26 mouse cellular contexts compared by ENCODE assay signal in the genomic region with DNA sequence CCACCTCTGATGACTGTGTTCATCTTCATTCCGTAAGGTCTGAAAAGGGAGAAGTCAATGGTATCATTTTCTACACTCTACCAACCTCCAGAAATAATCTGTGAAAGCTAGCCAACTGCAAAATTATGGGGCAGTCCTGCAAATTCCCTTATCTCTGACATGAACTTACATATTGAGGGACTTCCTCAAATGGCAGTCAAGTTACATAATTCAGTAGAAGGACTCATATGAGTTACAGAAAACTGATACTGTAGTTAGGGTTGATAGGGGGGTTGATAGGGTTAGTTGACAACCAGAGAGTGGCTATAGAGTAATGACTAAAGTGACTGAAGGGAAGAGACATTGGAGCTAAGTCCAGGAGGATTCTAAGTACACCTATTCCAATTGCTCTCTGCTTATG. TPM values are rescaled to one million over a fixed set of nuclear protein-coding genes. Genes with fewer than 3 reads are reported as not detected.
DNase-seq lines count a peak whose midpoint lies in the region; ATAC-seq and TF ChIP-seq lines count a peak whose summit lies in the region.
"Had no signal": no experiment of that assay in that cellular context is flagged by ENCODE, and none has a peak within 500 bp of the region (broad histone marks: within the 10 kb centered on the region; RNA-seq: fewer than 3 reads in every experiment).

No protein-coding gene starts in this region.

- no peak overlapping the region for H3K4me2 ChIP-seq in liver, postnatal 0 days (ENCODE audit: low read depth, low read length)
- no peak overlapping the region for H3K4me2 ChIP-seq in liver, embryonic 11.5 days
- H3K4me2 ChIP-seq: embryonic facial prominence, embryonic 15.5 days; heart, embryonic 11.5 days; heart, embryonic 15.5 days; hindbrain, embryonic 15.5 days had no signal

- H3K9me3 ChIP-seq in liver, postnatal 0 days (ENCODE audit: low read length): no peaks in the 10 kb centered on the region
- H3K9me3 ChIP-seq in liver, embryonic 11.5 days (ENCODE audit: control insufficient read depth, low read length): no peaks in the 10 kb centered on the region
- H3K9me3 ChIP-seq: embryonic facial prominence, embryonic 15.5 days; forebrain, embryonic 10.5 days; heart, embryonic 15.5 days; hindbrain, embryonic 15.5 days had no signal

- DNase-seq in liver, postnatal 0 days: no peak
- DNase-seq in liver, embryonic 11.5 days (ENCODE audit: low spot score): no peak
- DNase-seq in left cerebral cortex, adult 8-10 months (ENCODE audit: low spot score in 2 of 2): no peak
- DNase-seq in left cerebral cortex, adult 9 months (ENCODE audit: low spot score in 2 of 2): no peak
- DNase-seq in adrenal gland, postnatal 36 days: no peak
- DNase-seq in cerebellum, adult 11 months: no peak
- DNase-seq: adrenal gland, postnatal 10 days; cerebellum, adult 2 months; cerebellum, postnatal 10 days; embryo, embryonic 11 days; gastrocnemius, adult 2 months; gastrocnemius, postnatal 36 days; heart, adult 2 months; heart, postnatal 14 days had no signal

- H3K27me3 ChIP-seq in liver, postnatal 0 days (ENCODE audit: insufficient read depth, low read length): no peaks in the 10 kb centered on the region
- H3K27me3 ChIP-seq in liver, embryonic 11.5 days (replicated peaks; ENCODE audit: control insufficient read depth, insufficient read depth, low read length): no peaks in the 10 kb centered on the region
- H3K27me3 ChIP-seq: CH12.LX; embryonic facial prominence, embryonic 15.5 days; heart, embryonic 15.5 days; hindbrain, embryonic 15.5 days had no signal

- WGBS in liver, postnatal 0 days (ENCODE audit: insufficient replicate concordance): 46% methylated on average over 1 of the region's 1 CpGs
- WGBS in liver, embryonic 11.5 days: 76% methylated on average over 1 of the region's 1 CpGs

- peak; percentile 48; the same call in 1 of the 2 replicates for TF ChIP-seq EP300 in liver, postnatal 0 days (IDR thresholded peaks at IDR 0.05; ENCODE audit: low read depth)

- TF ChIP-seq CTCF in liver, postnatal 0 days (IDR thresholded peaks at IDR 0.05; ENCODE audit: low read depth): no peak

- H3K4me1 ChIP-seq in liver, postnatal 0 days (ENCODE audit: insufficient read depth): no peaks in the 10 kb centered on the region
- no peaks in the 10 kb centered on the region for H3K4me1 ChIP-seq in liver, embryonic 11.5 days (replicated peaks; ENCODE audit: control insufficient read depth, insufficient read depth, low read length)
- H3K4me1 ChIP-seq: embryonic facial prominence, embryonic 15.5 days; forebrain, embryonic 10.5 days; heart, embryonic 15.5 days; hindbrain, embryonic 15.5 days had no signal

- no peaks in the 10 kb centered on the region for H3K36me3 ChIP-seq in liver, postnatal 0 days (replicated peaks; ENCODE audit: insufficient read depth, low read length)
- H3K36me3 ChIP-seq in liver, embryonic 11.5 days (ENCODE audit: control insufficient read depth, insufficient read depth, low read length): no peaks in the 10 kb centered on the region
- H3K36me3 ChIP-seq: embryonic facial prominence, embryonic 15.5 days; forebrain, embryonic 10.5 days; heart, embryonic 15.5 days; hindbrain, embryonic 15.5 days had no signal

- no peak overlapping the region for H3K9ac ChIP-seq in liver, postnatal 0 days (replicated peaks)
- H3K9ac ChIP-seq in liver, embryonic 11.5 days (ENCODE audit: low read depth, low read length): no peak overlapping the region
- H3K9ac ChIP-seq: embryonic facial prominence, embryonic 15.5 days; heart, embryonic 15.5 days; hindbrain, embryonic 15.5 days had no signal

- H3K4me3 ChIP-seq in liver, postnatal 0 days (ENCODE audit: low read depth, low read length): no peak overlapping the region
- no peak overlapping the region for H3K4me3 ChIP-seq in liver, embryonic 11.5 days (ENCODE audit: low read depth, low read length)
- H3K4me3 ChIP-seq: embryonic facial prominence, embryonic 15.5 days; erythroblast, embryonic 14.5 days; forebrain, embryonic 10.5 days; gastrocnemius, adult 2 months; heart, adult 2 months; heart, embryonic 15.5 days; hindbrain, embryonic 15.5 days had no signal

- no peak; the same call in 1 of the 2 replicates for ATAC-seq in liver, postnatal 0 days
- no peak for ATAC-seq in liver, embryonic 11.5 days (replicated peaks; ENCODE audit: low FRiP score)
- ATAC-seq in granulocyte monocyte progenitor cell, adult 5-6 weeks (replicated peaks; ENCODE audit: poor library complexity, severe bottlenecking): peak; percentile 86
- peak; percentile 89 for ATAC-seq in megakaryocyte progenitor cell, adult 5-6 weeks (replicated peaks; ENCODE audit: poor library complexity)
- ATAC-seq: forebrain, embryonic 14.5 days had no signal

- H3K27ac ChIP-seq in liver, postnatal 0 days (ENCODE audit: low read depth): no peak overlapping the region
- no peak overlapping the region for H3K27ac ChIP-seq in liver, embryonic 11.5 days (ENCODE audit: low read depth, low read length)
- H3K27ac ChIP-seq: embryonic facial prominence, embryonic 15.5 days; forebrain, embryonic 10.5 days; gastrocnemius, adult 2 months; heart, adult 2 months; heart, embryonic 15.5 days; hindbrain, embryonic 15.5 days had no signal

RNA-seq across cellular contexts. Expression of gene Slamf7, which starts 7.6 kb away (rescaled TPM):
- polyA plus RNA-seq in liver, postnatal 0 days (2015; fragmentation: Nextera tagmentation; extraction: Ambion mirVana): 5.7 and 6.1 TPM in 2 replicates
- not detected in 2 replicates for polyA plus RNA-seq in liver, embryonic 11.5 days (2014; fragmentation: Nextera tagmentation; extraction: Ambion mirVana)
- 0.64 TPM in 1 of 2 replicates, not detected in the other for total RNA-seq in granulocyte monocyte progenitor cell, adult 5-6 weeks (2014; fragmentation: Nextera tagmentation)
- 0.69 TPM in 1 of 2 replicates, not detected in the other for total RNA-seq in granulocyte monocyte progenitor cell, adult 5-6 weeks (2017)
- total RNA-seq in megakaryocyte progenitor cell, adult 5-6 weeks (2015): 0.59 and 2.3 TPM in 2 replicates
- total RNA-seq in megakaryocyte progenitor cell, adult 5-6 weeks (2017): 0.30 and 1.7 TPM in 2 replicates
- under 1 TPM in 2 of 4 experiments, not detected in 2; 0.07 to 0.15 TPM for total RNA-seq in left cerebral cortex, adult 8-10 months (2022)
- 1 to 10 TPM in 1 of 2 experiments, under 1 TPM in 1; 0.43 to 1.1 TPM for total RNA-seq in adrenal gland, postnatal 36 days (2021)
- polyA plus RNA-seq: embryonic facial prominence, embryonic 11.5 days; erythroblast, embryonic 14.5 days; forebrain, embryonic 10.5 days; forebrain, embryonic 14.5 days; heart, embryonic 11.5 days; hindbrain, embryonic 11.5 days; hindbrain, embryonic 15.5 days had no signal

RNA-seq across cellular contexts. Expression of gene Cd48, which starts 21.4 kb away (rescaled TPM):
- polyA plus RNA-seq in liver, postnatal 0 days (2015; fragmentation: Nextera tagmentation; extraction: Ambion mirVana): 17.2 and 17.9 TPM in 2 replicates
- 4.5 and 4.9 TPM in 2 replicates for polyA plus RNA-seq in liver, embryonic 11.5 days (2014; fragmentation: Nextera tagmentation; extraction: Ambion mirVana)
- total RNA-seq in granulocyte monocyte progenitor cell, adult 5-6 weeks (2014; fragmentation: Nextera tagmentation): 167 and 179 TPM in 2 replicates
- 138 and 170 TPM in 2 replicates for total RNA-seq in granulocyte monocyte progenitor cell, adult 5-6 weeks (2017)
- total RNA-seq in megakaryocyte progenitor cell, adult 5-6 weeks (2015): 232 and 271 TPM in 2 replicates
- total RNA-seq in megakaryocyte progenitor cell, adult 5-6 weeks (2017): 103 and 113 TPM in 2 replicates
- 1 to 10 TPM in 2 of 4 experiments, under 1 TPM in 2; 0.68 to 4.8 (median 2.5) TPM for total RNA-seq in left cerebral cortex, adult 8-10 months (2022)
- 1 to 10 TPM; 1.8 to 3.5 TPM for total RNA-seq in adrenal gland, postnatal 36 days (2021)
- polyA plus RNA-seq: erythroblast, embryonic 14.5 days had no signal

RNA-seq across cellular contexts. Expression of gene Ly9, which starts 53.2 kb away (rescaled TPM):
- 1.4 and 2.2 TPM in 2 replicates for polyA plus RNA-seq in liver, postnatal 0 days (2015; fragmentation: Nextera tagmentation; extraction: Ambion mirVana)
- polyA plus RNA-seq in liver, embryonic 11.5 days (2014; fragmentation: Nextera tagmentation; extraction: Ambion mirVana): 0.12 and 0.30 TPM in 2 replicates
- 19.8 and 22.0 TPM in 2 replicates for total RNA-seq in granulocyte monocyte progenitor cell, adult 5-6 weeks (2014; fragmentation: Nextera tagmentation)
- total RNA-seq in granulocyte monocyte progenitor cell, adult 5-6 weeks (2017): 22.3 and 29.9 TPM in 2 replicates
- 18.9 and 20.7 TPM in 2 replicates for total RNA-seq in megakaryocyte progenitor cell, adult 5-6 weeks (2015)
- total RNA-seq in megakaryocyte progenitor cell, adult 5-6 weeks (2017): 29.4 and 30.0 TPM in 2 replicates
- 1 to 10 TPM in 2 of 4 experiments, under 1 TPM in 1, not detected in 1; 0.28 to 2.3 (median 1.7) TPM for total RNA-seq in left cerebral cortex, adult 8-10 months (2022)
- total RNA-seq in adrenal gland, postnatal 36 days (2021): 1 to 10 TPM in 1 of 2 experiments, under 1 TPM in 1; 0.49 to 1.4 TPM
- total RNA-seq: gastrocnemius, adult 2 months had no signal
- polyA plus RNA-seq: embryonic facial prominence, embryonic 11.5 days; forebrain, embryonic 10.5 days; forebrain, embryonic 14.5 days; heart, embryonic 11.5 days; hindbrain, embryonic 11.5 days had no signal

Comparison
In these comparisons a context has a peak if more than half of its experiments do, and no peak if none do; other contexts are left out.
1. ATAC-seq: peak in granulocyte monocyte progenitor cell, adult 5-6 weeks (single experiment) and megakaryocyte progenitor cell, adult 5-6 weeks (single experiment); none in liver, postnatal 0 days (single experiment) and liver, embryonic 11.5 days (single experiment).
2. RNA of gene Cd48, which starts 21.4 kb away (total RNA-seq): 103 to 271 TPM in megakaryocyte progenitor cell, adult 5-6 weeks and 138 to 179 TPM in granulocyte monocyte progenitor cell, adult 5-6 weeks; 0.68 to 4.8 TPM in left cerebral cortex, adult 8-10 months and 1.8 to 3.5 TPM in adrenal gland, postnatal 36 days; every median in the first group is over 10 times any median in the second.
3. RNA of gene Ly9, which starts 53.2 kb away (total RNA-seq): 18.9 to 30.0 TPM in megakaryocyte progenitor cell, adult 5-6 weeks and 19.8 to 29.9 TPM in granulocyte monocyte progenitor cell, adult 5-6 weeks; 0.28 to 2.3 TPM in left cerebral cortex, adult 8-10 months and 0.49 to 1.4 TPM in adrenal gland, postnatal 36 days; every median in the first group is over 4 times any median in the second.